Mouse (Mus musculus) heart, embryonic 11.5 days (tissue): ENCODE measurements at regions not wholly inside any gene's neighbourhood (a gene's known extent, or its start where the extent isn't known, plus 50 kb on each side); places are given as distances from the start of the nearest gene placed in this dataset.
"Not testable (repeated sequence)": the region's sequence is repeated elsewhere in the genome, so short reads cannot be mapped to it uniquely, and the experiment has no call there.

Experiments used
- ATAC-seq: fragments of 200-750 bp; cut with Nextera tagmentation; replicated peaks from 2 replicates; pipeline ENCODE4 v1.8.0; 2017; ENCODE audit warnings: moderate library complexity; ENCODE audit not compliant: insufficient number of reproducible peaks, low FRiP score, low TSS enrichment
- H3K27ac ChIP-seq: fragments of 300-500 bp; sonication (generic); 2 replicates; pipeline ENCODE4 v1.5.1; 2014; ENCODE audit warnings: mild to moderate bottlenecking, low read depth, low read length
- H3K27me3 ChIP-seq: fragments of 300-500 bp; sonication (generic); 2 replicates; pipeline ENCODE4 v1.6.1; 2014; ENCODE audit warnings: mild to moderate bottlenecking, low read length, mixed read lengths; ENCODE audit not compliant: control insufficient read depth, insufficient read depth
- H3K36me3 ChIP-seq: fragments of 300-500 bp; sonication (generic); 2 replicates; pipeline ENCODE4 v1.6.1; 2014; ENCODE audit warnings: mild to moderate bottlenecking, low read length, moderate library complexity, mixed read lengths; ENCODE audit not compliant: control insufficient read depth, insufficient read depth
- H3K4me1 ChIP-seq: fragments of 300-500 bp; sonication (generic); 2 replicates; pipeline ENCODE4 v1.6.1; 2014; ENCODE audit warnings: low read length; ENCODE audit not compliant: control insufficient read depth, insufficient read depth
- H3K4me2 ChIP-seq: fragments of 300-500 bp; sonication (generic); 2 replicates; pipeline ENCODE4 v1.6.1; 2014; ENCODE audit warnings: mild to moderate bottlenecking, moderate library complexity
- H3K4me3 ChIP-seq: fragments of 300-500 bp; sonication (generic); 2 replicates; pipeline ENCODE4 v1.5.1; 2014; ENCODE audit warnings: low read depth, low read length
- H3K9ac ChIP-seq: fragments of 300-500 bp; sonication (generic); 2 replicates; pipeline ENCODE4 v1.6.1; 2014; ENCODE audit warnings: mild to moderate bottlenecking, low read depth, low read length, moderate library complexity
- H3K9me3 ChIP-seq: fragments of 300-500 bp; sonication (generic); replicated peaks from 2 replicates; pipeline ENCODE4 v1.6.1; 2016; ENCODE audit warnings: low read length; ENCODE audit not compliant: control insufficient read depth
- WGBS: fragments of 180-500 bp; shearing (Covaris S2); extraction: QIAGEN DNeasy Blood & Tissue Kit; methylation state at CpG from one replicate; pipeline ENCODE4 v1.1.7; 2014; ENCODE audit not compliant: insufficient replicate concordance; 5-methylcytosine and 5-hydroxymethylcytosine counted together

GRCm38 (mm10) chr16:31569871-31570270 is 93.4 kb upstream of the Dlg1 start:
- no peak overlapping the region for H3K4me2 ChIP-seq
- H3K36me3 ChIP-seq: no peaks in the 10 kb centered on the region
- no peaks in the 10 kb centered on the region for H3K4me1 ChIP-seq
- no peak for ATAC-seq
- no peak overlapping the region for H3K9ac ChIP-seq
- no peaks in the 10 kb centered on the region for H3K9me3 ChIP-seq
- H3K27ac ChIP-seq: no peak overlapping the region
- H3K4me3 ChIP-seq: no peak overlapping the region
- WGBS: 87% methylated on average over 6 of the region's 6 CpGs
- no peaks in the 10 kb centered on the region for H3K27me3 ChIP-seq

- ATAC-seq: no peak
- WGBS: 85% methylated on average over 20 of the region's 20 CpGs
- H3K9me3 ChIP-seq: no peaks in the 10 kb centered on the region
These were observed 92.7 kb upstream of the Dlg1 start for GRCm38 (mm10) chr16:31570311-31571139.

GRCm38 (mm10) chr16:31573833-31574232 is 89.4 kb upstream of the Dlg1 start:
- 86% methylated on average over 7 of the region's 9 CpGs for WGBS
- ATAC-seq, H3K27me3 ChIP-seq, H3K9ac ChIP-seq, H3K27ac ChIP-seq, H3K4me1 ChIP-seq, H3K9me3 ChIP-seq, H3K4me2 ChIP-seq, H3K36me3 ChIP-seq, H3K4me3 ChIP-seq: not testable (repeated sequence)

More at GRCm38 (mm10) chr16:31570311-31571139, 92.7 kb upstream of the Dlg1 start:
- no peak overlapping the region for H3K4me2 ChIP-seq
- no peak overlapping the region for H3K9ac ChIP-seq
- H3K27ac ChIP-seq: no peak overlapping the region
- H3K27me3 ChIP-seq: no peaks in the 10 kb centered on the region
- H3K36me3 ChIP-seq: no peaks in the 10 kb centered on the region
- no peaks in the 10 kb centered on the region for H3K4me1 ChIP-seq
- no peak overlapping the region for H3K4me3 ChIP-seq

- not testable (repeated sequence) for H3K36me3 ChIP-seq, H3K9ac ChIP-seq, H3K4me3 ChIP-seq, ATAC-seq, H3K4me1 ChIP-seq, H3K27me3 ChIP-seq, H3K27ac ChIP-seq, H3K9me3 ChIP-seq
- WGBS: 17% methylated on average over 11 of the region's 11 CpGs
- peak overlapping the region; percentile 37 for H3K4me2 ChIP-seq
These were observed 87.6 kb upstream of the Dlg1 start for GRCm38 (mm10) chr16:31575646-31576045.

GRCm38 (mm10) chr16:31576422-31576821 is 86.8 kb upstream of the Dlg1 start:
- Histone ChIP-seq H3K9me3 (no peaks in the 10 kb centered on the region), H3K27me3 (no peaks in the 10 kb centered on the region), H3K4me3 (no peak overlapping the region), H3K4me1 (0 out of 2 replicates have a peak, but pooled peaks cover 4% of the 10 kb centered on the region), H3K4me2 (no peak overlapping the region), H3K9ac (no peak overlapping the region), H3K36me3 (no peaks in the 10 kb centered on the region), H3K27ac (no peak overlapping the region)
- ATAC-seq: no peak
- WGBS: 58% methylated on average over 8 of the region's 8 CpGs

- WGBS: 67% methylated on average over 7 of the region's 7 CpGs
- Histone ChIP-seq H3K4me1 (0 out of 2 replicates have a peak, but pooled peaks cover 4% of the 10 kb centered on the region), H3K36me3 (no peaks in the 10 kb centered on the region), H3K9me3 (no peaks in the 10 kb centered on the region), H3K27me3 (no peaks in the 10 kb centered on the region), H3K9ac (no peak overlapping the region), H3K27ac (no peak overlapping the region), H3K4me3 (no peak overlapping the region), H3K4me2 (no peak overlapping the region)
- no peak for ATAC-seq
These were observed 85.9 kb upstream of the Dlg1 start for GRCm38 (mm10) chr16:31577347-31577746.

GRCm38 (mm10) chr16:31579318-31579717 is 83.9 kb upstream of the Dlg1 start:
- WGBS: 90% methylated on average over 3 of the region's 3 CpGs

GRCm38 (mm10) chr16:31580779-31581178 is 82.5 kb upstream of the Dlg1 start:
- Histone ChIP-seq H3K36me3 (no peaks in the 10 kb centered on the region), H3K4me1 (0 out of 2 replicates have a peak, but pooled peaks cover 4% of the 10 kb centered on the region), H3K27ac (no peak overlapping the region), H3K27me3 (no peaks in the 10 kb centered on the region), H3K9me3 (no peaks in the 10 kb centered on the region), H3K4me3 (no peak overlapping the region), H3K9ac (no peak overlapping the region), H3K4me2 (no peak overlapping the region)
- no peak for ATAC-seq
- WGBS: 84% methylated on average over 6 of the region's 6 CpGs

More at GRCm38 (mm10) chr16:31579318-31579717, 83.9 kb upstream of the Dlg1 start:
- Histone ChIP-seq H3K4me1 (0 out of 2 replicates have a peak, but pooled peaks cover 4% of the 10 kb centered on the region), H3K9me3 (no peaks in the 10 kb centered on the region), H3K36me3 (no peaks in the 10 kb centered on the region), H3K9ac (no peak overlapping the region), H3K4me3 (no peak overlapping the region), H3K27me3 (no peaks in the 10 kb centered on the region), H3K27ac (no peak overlapping the region), H3K4me2 (no peak overlapping the region)
- ATAC-seq: no peak

GRCm38 (mm10) chr16:31582885-31583284 is 80.4 kb upstream of the Dlg1 start:
- whole genome bisulfite sequencing: 75% methylated on average over 4 of the region's 4 CpGs

More at GRCm38 (mm10) chr16:31582885-31583284, 80.4 kb upstream of the Dlg1 start:
- ATAC-seq: no peak
- Histone ChIP-seq H3K9me3 (no peaks in the 10 kb centered on the region), H3K4me2 (no peak overlapping the region), H3K9ac (no peak overlapping the region), H3K27ac (no peak overlapping the region), H3K4me1 (no peaks in the 10 kb centered on the region), H3K27me3 (no peaks in the 10 kb centered on the region), H3K4me3 (no peak overlapping the region), H3K36me3 (no peaks in the 10 kb centered on the region)
